Mouse (Mus musculus) embryonic fibroblast, embryonic 13.5 days (primary cell): ENCODE results near the gene Jak1.

Experiments used
- CTCF ChIP-seq: IDR thresholded peaks from 2 replicates; pipeline ENCODE4 v1.5.1; 2011; ENCODE audit warnings: mild to moderate bottlenecking, control low read depth, low read length, moderate library complexity, borderline replicate concordance; ENCODE audit not compliant: insufficient read depth
- POLR2A ChIP-seq: IDR thresholded peaks from 2 replicates; pipeline ENCODE4 v1.6.1; 2011; ENCODE audit warnings: low read depth, mild to moderate bottlenecking, control low read depth, low read length, moderate library complexity

- TF ChIP-seq CTCF (no peak), POLR2A (no peak)
Observed at GRCm38 (mm10) chr4:101213477-101213876, 51.6 kb downstream of the Jak1 start.
